Mouse (Mus musculus) lung, adult 2 months (tissue): ENCODE data around the gene Slc15a5. TPM values are rescaled to one million over a fixed set of nuclear protein-coding genes. Genes with fewer than 3 reads are reported as not detected.

Experiments
- DNase-seq: peaks from one replicate; pipeline ENCODE4 v3.0.0; 2022
- H3K4me1 ChIP-seq: fragments of 200-500 bp; 2 replicates; pipeline ENCODE4 v1.6.1; 2011; ENCODE audit warnings: low read length; ENCODE audit not compliant: control insufficient read depth, insufficient read depth
- H3K4me3 ChIP-seq: fragments of 200-500 bp; replicated peaks from 2 replicates; pipeline ENCODE3; 2011; ENCODE audit warnings: low read depth, mild to moderate bottlenecking, control low read depth, low read length; ENCODE audit errors: extremely low read depth
- CTCF ChIP-seq: fragments of 200-500 bp; IDR thresholded peaks from 2 replicates; pipeline ENCODE4 v1.5.1; 2011; ENCODE audit warnings: mild to moderate bottlenecking, low read length, control low read depth; ENCODE audit not compliant: insufficient read depth
- POLR2A ChIP-seq: fragments of 200-500 bp; IDR thresholded peaks from 2 replicates; pipeline ENCODE4 v1.6.1; 2011; ENCODE audit warnings: low read depth, mild to moderate bottlenecking, control low read depth, low read length, borderline replicate concordance; ENCODE audit errors: extremely low read depth
- WGBS: fragments of 180-500 bp; shearing (Covaris S2); methylation state at CpG from one replicate; pipeline ENCODE4 v1.1.7; 2018; 5-methylcytosine and 5-hydroxymethylcytosine counted together
- polyA plus RNA-seq: library from polyadenylated mRNA; depleted of rRNA; stranded (reverse); fragments of >200 nt; gene quantifications from 2 replicates; pipeline ENCODE4 v1.2.3, GENCODE M21; 2012

Gene Slc15a5
- polyA plus RNA-seq, 1 experiment, result 0.54 TPM

DNA sequence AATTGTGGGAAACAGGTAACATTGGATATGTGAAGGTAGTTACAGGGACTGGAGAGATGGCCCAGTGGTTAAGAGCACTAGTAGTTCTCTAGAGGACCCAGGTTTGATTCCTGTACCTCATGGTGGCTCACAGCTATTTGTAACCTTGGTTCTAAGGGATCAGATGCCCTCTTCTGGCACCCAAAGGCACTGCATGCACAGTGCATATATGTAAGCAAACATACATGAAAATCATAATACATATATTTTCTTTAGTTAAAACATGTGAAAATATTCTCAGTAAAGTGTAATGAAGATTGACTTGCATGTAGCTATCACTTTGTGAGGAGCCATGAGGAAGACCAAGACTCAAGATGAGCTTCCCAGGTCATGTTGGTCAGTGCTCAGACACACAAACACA lies 62.8 kb downstream of the Slc15a5 start:
- TF ChIP-seq CTCF (no peak), POLR2A (no peak)
- no peak for DNase-seq
- Histone ChIP-seq H3K4me3 (no peak overlapping the region), H3K4me1 (no peaks in the 10 kb centered on the region)

DNA sequence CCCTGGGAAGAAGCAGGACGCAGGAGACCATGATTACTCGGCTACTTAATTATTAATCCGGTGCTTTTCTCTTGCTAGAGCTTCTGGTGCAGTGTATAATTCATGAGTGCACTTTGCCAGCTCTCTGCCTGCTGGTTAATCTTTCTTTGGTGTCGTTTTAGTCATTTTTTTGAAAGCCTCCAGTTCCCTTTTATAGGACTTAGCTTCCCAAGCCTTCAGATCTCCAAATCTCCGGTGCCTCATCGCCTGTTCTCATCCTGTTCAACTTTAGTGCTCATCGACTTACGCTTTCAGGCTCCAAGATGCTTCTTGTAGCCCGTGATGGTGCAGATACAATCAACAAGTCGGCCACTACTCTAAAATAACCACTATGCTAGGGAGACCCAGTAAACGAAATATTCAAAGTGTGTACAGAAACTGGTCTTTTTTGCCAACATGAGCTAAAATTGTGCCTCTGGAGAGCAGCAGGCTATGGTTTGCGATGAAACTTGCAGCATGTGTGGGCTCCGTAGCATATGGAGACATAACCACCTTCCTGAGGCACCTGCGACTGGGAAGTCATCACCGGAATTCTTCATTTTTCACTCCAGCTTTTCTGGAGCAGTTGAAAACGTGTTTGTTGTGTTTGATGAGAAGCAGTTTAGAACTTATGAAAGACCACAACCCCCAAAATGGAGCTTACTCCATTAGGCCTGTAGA lies 64.6 kb downstream of the Slc15a5 start:
- H3K4me3 ChIP-seq, result no peak overlapping the region
- WGBS, result 82% methylated on average over 16 of the region's 16 CpGs
- DNase-seq, result no peak
- no peaks in the 10 kb centered on the region for H3K4me1 ChIP-seq
- no peak for TF ChIP-seq CTCF
- TF ChIP-seq POLR2A, result no peak

DNA sequence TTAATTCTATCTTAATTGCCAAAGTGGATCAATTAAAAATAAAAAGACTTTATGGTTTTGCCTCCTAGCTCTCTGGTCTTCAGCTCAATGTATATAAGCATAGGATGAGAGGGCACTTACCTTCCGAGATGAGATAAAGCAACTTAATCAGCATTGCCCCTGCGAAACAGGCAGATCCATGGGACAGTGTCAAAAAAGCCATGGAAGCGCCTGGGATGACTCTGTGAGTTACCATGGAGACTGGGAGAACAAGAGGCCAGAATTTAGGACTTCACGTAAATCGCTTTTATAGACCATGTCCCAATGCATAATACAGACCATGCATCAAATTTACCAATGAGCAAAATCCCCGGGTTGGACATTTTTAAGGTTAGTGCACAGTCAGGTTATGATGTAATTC lies 67.8 kb downstream of the Slc15a5 start:
- WGBS, result 87% methylated on average over 6 of the region's 6 CpGs
- no peak for DNase-seq
- Histone ChIP-seq H3K4me1 (no peaks in the 10 kb centered on the region), H3K4me3 (no peak overlapping the region)
- TF ChIP-seq CTCF (no peak), POLR2A (no peak)

DNA sequence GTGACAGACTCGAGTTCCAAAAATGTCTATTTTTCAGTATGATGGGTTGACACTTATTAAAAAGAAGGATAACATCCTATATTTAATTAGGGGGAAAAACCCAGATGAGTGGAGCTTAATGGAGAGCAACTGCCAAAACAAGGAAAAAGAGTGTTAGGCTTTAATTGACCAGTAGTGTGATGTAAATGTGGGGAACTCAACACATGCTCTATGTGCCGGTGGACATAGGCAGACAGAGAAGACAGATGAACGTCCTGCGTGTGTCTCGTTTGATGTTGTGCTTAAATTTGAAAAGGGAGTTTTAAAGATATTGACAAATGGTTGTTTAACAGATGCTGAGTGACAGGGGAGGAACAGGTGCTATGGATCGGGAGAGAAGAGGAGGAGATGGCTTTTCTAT lies 72.0 kb downstream of the Slc15a5 start:
- no peak for DNase-seq
- WGBS, result 54% methylated on average over 6 of the region's 6 CpGs
- Histone ChIP-seq H3K4me1 (no peaks in the 10 kb centered on the region), H3K4me3 (no peak overlapping the region)
- TF ChIP-seq POLR2A (no peak), CTCF (no peak)

DNA sequence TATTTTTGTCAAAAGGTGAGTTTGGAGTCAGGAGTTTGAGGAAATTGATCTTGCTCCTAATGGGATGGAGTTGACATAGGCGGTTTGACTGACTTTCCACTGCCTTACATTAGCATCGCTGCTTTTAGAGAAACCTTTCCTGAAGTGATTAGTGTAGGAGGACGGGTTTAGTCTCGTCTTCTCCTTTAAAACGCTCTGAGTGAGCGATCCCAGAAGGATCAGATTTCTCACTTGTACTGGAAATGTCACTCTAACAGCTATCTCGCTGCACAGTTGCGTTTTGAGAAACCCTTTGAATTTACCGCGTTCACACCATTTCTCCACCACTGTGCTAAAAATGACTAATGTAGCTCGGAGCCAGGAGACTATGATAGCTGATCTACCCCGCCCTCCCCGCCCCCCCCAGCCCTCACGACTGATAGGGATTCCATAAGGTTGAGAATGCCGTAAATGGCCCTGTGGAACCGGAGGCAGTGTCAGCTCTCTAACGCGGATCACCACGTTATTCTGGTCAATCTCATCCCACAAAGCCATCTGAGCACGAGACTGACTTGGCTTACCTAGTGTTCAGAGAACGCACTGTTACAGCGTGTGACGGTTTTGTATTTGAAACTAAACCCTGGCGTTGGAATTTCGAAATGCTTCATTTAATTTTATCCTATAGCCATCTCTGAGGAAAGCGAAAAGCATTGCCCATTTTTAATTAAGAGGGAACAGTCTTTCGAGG lies 73.0 kb downstream of the Slc15a5 start:
- 79% methylated on average over 27 of the region's 27 CpGs for WGBS
- no peak for DNase-seq
- Histone ChIP-seq H3K4me1 (no peaks in the 10 kb centered on the region), H3K4me3 (no peak overlapping the region)
- TF ChIP-seq CTCF, result no peak
- no peak for TF ChIP-seq POLR2A

DNA sequence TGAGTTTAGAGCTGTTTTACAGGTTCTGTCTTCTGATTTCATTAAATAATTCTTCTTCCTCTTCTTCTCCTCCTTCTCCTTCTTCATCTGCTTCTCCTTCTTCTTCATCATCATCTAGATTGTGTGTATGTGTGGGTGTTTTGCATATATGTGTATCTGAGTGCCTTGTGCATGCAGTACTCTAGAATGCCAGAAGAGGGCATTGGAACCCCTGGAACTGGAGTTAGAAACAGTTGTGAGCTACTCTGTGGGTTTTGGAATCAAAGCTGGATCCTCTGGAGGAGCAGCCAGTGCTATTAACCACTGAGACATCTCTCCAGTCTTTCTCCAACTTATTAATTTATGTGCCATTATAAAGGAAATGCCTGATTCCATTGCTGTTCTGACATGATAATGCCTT lies 89.9 kb downstream of the Slc15a5 start:
- Histone ChIP-seq H3K4me1 (no peaks in the 10 kb centered on the region), H3K4me3 (no peak overlapping the region)
- DNase-seq, result no peak
- TF ChIP-seq POLR2A, result no peak
- no peak for TF ChIP-seq CTCF

DNA sequence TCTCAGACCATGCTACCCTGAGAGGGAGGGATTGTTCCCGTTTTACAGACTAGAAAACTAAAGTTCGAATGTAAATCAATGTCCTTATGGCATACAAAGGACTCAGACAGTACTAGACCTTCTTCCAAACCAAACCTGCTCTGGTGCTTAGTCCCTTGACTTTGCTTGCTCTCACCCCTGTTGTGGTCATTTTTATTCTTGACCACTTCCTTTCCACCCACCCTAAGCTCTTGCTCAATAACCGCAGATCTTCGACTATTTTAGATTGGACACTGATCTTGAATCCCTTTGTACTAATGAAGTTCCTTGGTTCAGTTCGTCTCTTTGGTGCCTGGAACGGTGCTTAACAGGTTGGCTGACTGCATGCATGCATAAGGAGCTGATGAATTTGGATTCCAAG lies 94.5 kb downstream of the Slc15a5 start:
- no peak for DNase-seq
- 80% methylated on average over 6 of the region's 6 CpGs for WGBS
- Histone ChIP-seq H3K4me3 (no peak overlapping the region), H3K4me1 (no peaks in the 10 kb centered on the region)
- TF ChIP-seq POLR2A (no peak), CTCF (no peak)

DNA sequence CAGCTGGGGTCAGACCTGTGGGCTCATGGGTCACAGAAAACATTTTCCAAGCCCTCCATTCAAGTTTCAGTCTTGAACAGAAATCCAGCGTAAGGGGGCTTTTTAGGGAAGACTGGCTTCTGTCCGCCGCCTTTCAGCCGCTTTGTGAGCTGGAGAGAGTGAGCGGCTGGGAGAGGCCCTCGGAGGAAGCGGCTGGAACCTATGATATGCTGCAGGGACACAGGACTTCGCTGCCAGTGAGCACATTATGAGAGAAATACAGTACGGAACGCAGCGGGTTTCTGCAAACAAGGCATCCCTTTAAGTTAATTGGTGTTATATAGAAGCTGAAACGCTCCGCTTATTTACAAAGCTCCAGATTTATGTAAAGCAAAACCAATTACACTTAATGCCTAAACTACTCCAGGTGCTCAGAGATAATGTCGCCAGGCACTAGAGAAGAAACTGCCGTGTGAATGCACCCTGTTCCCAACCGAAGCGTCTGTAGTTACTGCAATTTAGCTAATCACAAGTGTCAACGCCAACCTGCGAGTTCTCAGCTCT lies 97.5 kb downstream of the Slc15a5 start:
- TF ChIP-seq CTCF, result no peak
- no peak for TF ChIP-seq POLR2A
- H3K4me1 ChIP-seq, result no peaks in the 10 kb centered on the region
- 74% methylated on average over 19 of the region's 19 CpGs for WGBS
- no peak for DNase-seq
- H3K4me3 ChIP-seq, result no peak overlapping the region

DNA sequence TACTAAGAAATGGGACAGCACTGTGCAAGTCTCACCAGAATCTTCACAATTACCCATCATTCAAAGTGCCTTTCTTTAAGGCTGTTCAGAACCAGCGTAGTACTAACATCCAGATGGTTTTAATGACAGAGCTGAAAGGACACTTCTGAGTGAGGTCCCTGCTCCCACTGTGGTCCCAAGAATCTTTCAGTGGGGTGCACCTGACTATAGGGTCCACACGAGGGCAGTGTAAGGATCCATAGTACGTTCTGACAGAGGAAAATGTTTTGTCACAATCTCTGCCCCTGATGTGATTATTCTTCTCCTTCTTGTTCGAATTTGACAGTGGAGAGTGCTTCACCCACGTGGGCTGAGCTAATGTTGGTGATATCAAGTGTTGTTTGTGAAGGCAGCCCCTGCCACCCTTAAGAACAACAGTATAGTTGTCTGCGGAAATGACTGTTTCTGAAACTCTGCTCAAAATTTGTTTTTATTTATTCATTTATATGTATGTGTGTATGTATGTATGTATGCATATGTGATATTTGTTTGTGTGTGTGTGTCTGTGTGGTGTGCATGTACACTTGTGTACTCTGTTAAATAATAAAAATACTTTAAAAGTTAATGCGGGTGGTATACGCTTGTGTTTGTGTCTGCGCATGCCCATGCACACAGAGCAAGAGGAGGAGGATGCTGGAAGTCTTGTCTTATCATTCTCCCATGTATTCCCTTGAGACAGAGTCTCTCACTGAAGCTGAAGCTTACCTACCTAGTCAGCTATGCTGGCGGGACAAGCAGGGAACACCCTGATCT lies 98.6 kb downstream of the Slc15a5 start:
- WGBS, result 71% methylated on average over 10 of the region's 10 CpGs
- no peak for DNase-seq
- Histone ChIP-seq H3K4me1 (no peaks in the 10 kb centered on the region), H3K4me3 (no peak overlapping the region)
- TF ChIP-seq CTCF (no peak), POLR2A (no peak)

DNA sequence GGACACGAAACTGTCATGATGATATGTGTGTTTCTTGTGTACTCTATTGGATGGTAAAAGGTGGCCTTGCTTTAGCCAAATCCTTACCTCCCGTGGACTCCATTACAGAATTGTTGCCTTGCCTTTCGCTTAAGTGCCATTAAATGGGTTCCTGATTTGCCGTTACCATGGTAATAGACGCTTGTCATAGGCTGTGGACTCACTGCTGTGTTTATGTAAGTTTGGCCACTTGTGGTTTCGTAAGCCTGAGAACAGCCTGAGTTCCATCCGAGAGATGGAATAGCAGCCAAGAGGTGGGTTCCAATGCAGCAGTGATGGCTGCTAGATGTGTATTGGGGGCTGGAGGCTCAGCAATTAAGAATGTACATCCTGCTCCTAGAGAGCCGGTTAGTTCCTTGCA lies 99.3 kb downstream of the Slc15a5 start:
- H3K4me3 ChIP-seq, result no peak overlapping the region
- TF ChIP-seq CTCF, result no peak
- TF ChIP-seq POLR2A, result no peak
- DNase-seq, result peak; percentile 24
- H3K4me1 ChIP-seq, result no peaks in the 10 kb centered on the region
- 55% methylated on average over 8 of the region's 8 CpGs for WGBS
